Mouse (Mus musculus): ENCODE data around the gene Lrp1. TPM values are rescaled to one million over a fixed set of nuclear protein-coding genes. Genes with fewer than 3 reads are reported as not detected.

Lrp1 gene
- polyA plus RNA-seq, 1 experiment from 2014 or later, result 23.2 TPM

GRCm38 (mm10) chr10:127622057-127622392, 1.1 kb upstream of the Lrp1 start:
- peak overlapping the region; percentile 72 for H3K4me2 ChIP-seq
- peaks cover 58% of the 10 kb centered on the region for H3K27me3 ChIP-seq
- no peaks in the 10 kb centered on the region for H3K9me3 ChIP-seq (replicated peaks)
- 2% methylated on average over 13 of the region's 13 CpGs for WGBS (ENCODE audit: insufficient replicate concordance)
- H3K9ac ChIP-seq, result no peak overlapping the region
- no peaks in the 10 kb centered on the region for H3K36me3 ChIP-seq (replicated peaks)
- ATAC-seq (ENCODE audit: insufficient read depth), result peak; percentile 49
- peak overlapping the region; percentile 57 for H3K4me3 ChIP-seq (replicated peaks)
- H3K4me1 ChIP-seq (replicated peaks), result peaks cover 20% of the 10 kb centered on the region
- H3K27ac ChIP-seq (replicated peaks), result peak overlapping the region; percentile 89

DNA sequence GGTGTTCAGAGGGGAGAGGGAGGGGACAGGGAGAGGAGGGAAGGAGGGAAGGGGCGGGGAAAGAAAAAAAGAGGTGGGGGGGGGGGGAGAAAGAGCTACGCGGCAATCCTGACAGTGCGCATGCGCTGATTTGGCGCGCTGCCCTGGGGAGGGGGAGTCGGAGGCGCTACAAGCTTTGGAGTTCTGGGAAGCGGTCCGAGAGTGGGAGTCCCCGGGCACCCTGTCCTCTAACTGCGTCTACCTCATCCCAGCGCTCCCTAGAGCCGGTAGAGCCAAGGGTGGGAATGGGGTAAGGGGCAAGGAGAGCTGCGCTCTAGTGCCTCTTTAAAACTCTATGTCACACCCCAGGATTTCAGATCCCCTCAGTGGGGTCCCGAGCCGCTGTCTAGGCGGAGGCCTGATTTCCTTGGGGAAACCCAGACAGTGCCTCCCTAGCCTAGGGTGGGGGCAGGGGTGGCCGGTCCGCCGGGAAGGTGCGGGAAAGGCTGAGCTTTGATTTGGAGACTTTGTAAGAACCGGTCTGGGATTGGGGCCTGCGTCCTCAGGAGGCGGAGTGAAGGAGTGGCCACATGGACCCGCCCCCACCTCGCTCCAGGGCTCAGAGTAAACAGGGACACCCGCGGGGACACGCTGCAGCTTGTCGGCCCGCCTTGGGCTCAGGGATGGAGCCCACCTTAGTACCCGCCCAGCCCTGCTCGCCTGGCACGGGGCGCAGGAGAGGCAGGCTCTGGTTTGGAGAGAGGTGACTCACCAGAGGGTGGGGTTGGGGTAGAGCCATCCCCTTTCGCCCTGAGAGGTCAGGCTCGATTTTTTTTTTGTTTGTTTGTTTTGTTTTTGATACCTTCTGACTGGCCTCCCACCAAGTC, 476 bp upstream of the Lrp1 start:
- Histone ChIP-seq H3K9me3 (replicated peaks) (no peaks in the 10 kb centered on the region), H3K4me1 (replicated peaks) (peaks cover 25% of the 10 kb centered on the region), H3K4me3 (replicated peaks) (peak overlapping the region; percentile 57), H3K27me3 (peaks cover 63% of the 10 kb centered on the region), H3K36me3 (replicated peaks) (no peaks in the 10 kb centered on the region), H3K9ac (peak overlapping the region; percentile 37; the same call in 1 of the 2 replicates), H3K27ac (replicated peaks) (peak overlapping the region; percentile 89), H3K4me2 (peak overlapping the region; percentile 72)
- peak; percentile 75 for ATAC-seq (ENCODE audit: insufficient read depth)
- under 1% methylated on average over 33 of the region's 39 CpGs for WGBS (ENCODE audit: insufficient replicate concordance)

GRCm38 (mm10) chr10:127619941-127620405, 975 bp downstream of the Lrp1 start:
- H3K36me3 ChIP-seq (replicated peaks), result no peaks in the 10 kb centered on the region
- peak overlapping the region; percentile 71 for H3K27ac ChIP-seq (replicated peaks)
- H3K27me3 ChIP-seq, result peaks cover 72% of the 10 kb centered on the region
- peak overlapping the region; percentile 42; the same call in 1 of the 2 replicates for H3K9ac ChIP-seq
- peak overlapping the region; percentile 72 for H3K4me2 ChIP-seq
- H3K4me3 ChIP-seq (replicated peaks), result peak overlapping the region; percentile 57
- H3K4me1 ChIP-seq (replicated peaks), result peaks cover 39% of the 10 kb centered on the region
- 13% methylated on average over 12 of the region's 12 CpGs for WGBS (ENCODE audit: insufficient replicate concordance)
- ATAC-seq (ENCODE audit: insufficient read depth), result no peak
- H3K9me3 ChIP-seq (replicated peaks), result no peaks in the 10 kb centered on the region

GRCm38 (mm10) chr10:127619119-127619721, 1.7 kb downstream of the Lrp1 start:
- peak overlapping the region; percentile 42; the same call in 1 of the 2 replicates for H3K9ac ChIP-seq
- peak overlapping the region; percentile 71 for H3K27ac ChIP-seq (replicated peaks)
- H3K4me2 ChIP-seq, result peak overlapping the region; percentile 72
- no peaks in the 10 kb centered on the region for H3K36me3 ChIP-seq (replicated peaks)
- 19% methylated on average over 8 of the region's 8 CpGs for WGBS (ENCODE audit: insufficient replicate concordance)
- no peak for ATAC-seq (ENCODE audit: insufficient read depth)
- peak overlapping the region; percentile 57 for H3K4me3 ChIP-seq (replicated peaks)
- H3K4me1 ChIP-seq (replicated peaks), result peaks cover 46% of the 10 kb centered on the region
- H3K9me3 ChIP-seq (replicated peaks), result no peaks in the 10 kb centered on the region
- peaks cover 72% of the 10 kb centered on the region for H3K27me3 ChIP-seq

- Histone ChIP-seq H3K4me3 (replicated peaks) (0 out of 2 replicates have a peak overlapping the region, but pooled peaks have one; percentile 57), H3K36me3 (replicated peaks) (no peaks in the 10 kb centered on the region), H3K4me2 (peak overlapping the region; percentile 72), H3K27me3 (peaks cover 72% of the 10 kb centered on the region), H3K27ac (replicated peaks) (no peak overlapping the region), H3K9me3 (replicated peaks) (no peaks in the 10 kb centered on the region), H3K9ac (no peak overlapping the region), H3K4me1 (replicated peaks) (peaks cover 54% of the 10 kb centered on the region)
- ATAC-seq (ENCODE audit: insufficient read depth), result no peak
- WGBS (ENCODE audit: insufficient replicate concordance), result 19% methylated on average over 6 of the region's 6 CpGs
These were observed 2.8 kb downstream of the Lrp1 start for GRCm38 (mm10) chr10:127618173-127618572.

GRCm38 (mm10) chr10:127617294-127617693, 3.7 kb downstream of the Lrp1 start:
- Histone ChIP-seq H3K9ac (no peak overlapping the region), H3K9me3 (replicated peaks) (no peaks in the 10 kb centered on the region), H3K4me3 (replicated peaks) (no peak overlapping the region), H3K36me3 (replicated peaks) (no peaks in the 10 kb centered on the region), H3K27ac (replicated peaks) (peak overlapping the region; percentile 33; the same call in 1 of the 2 replicates), H3K4me1 (replicated peaks) (peaks cover 60% of the 10 kb centered on the region), H3K4me2 (peak overlapping the region; percentile 6; the same call in 1 of the 2 replicates), H3K27me3 (peaks cover 71% of the 10 kb centered on the region)
- 32% methylated on average over 4 of the region's 4 CpGs for WGBS (ENCODE audit: insufficient replicate concordance)
- ATAC-seq (ENCODE audit: insufficient read depth), result no peak

- no peak overlapping the region for H3K4me3 ChIP-seq (replicated peaks)
- peak overlapping the region; percentile 46; the same call in 1 of the 2 replicates for H3K27ac ChIP-seq (replicated peaks)
- H3K27me3 ChIP-seq, result peaks cover 61% of the 10 kb centered on the region
- H3K36me3 ChIP-seq (replicated peaks), result 0 out of 2 replicates have a peak, but pooled peaks cover 5% of the 10 kb centered on the region
- WGBS (ENCODE audit: insufficient replicate concordance), result 47% methylated on average over 7 of the region's 7 CpGs
- no peak for ATAC-seq (ENCODE audit: insufficient read depth)
- no peaks in the 10 kb centered on the region for H3K9me3 ChIP-seq (replicated peaks)
- H3K4me1 ChIP-seq (replicated peaks), result peaks cover 65% of the 10 kb centered on the region
- H3K9ac ChIP-seq, result no peak overlapping the region
- 0 out of 2 replicates have a peak overlapping the region, but pooled peaks have one; percentile 4 for H3K4me2 ChIP-seq
These were observed 4.7 kb downstream of the Lrp1 start for GRCm38 (mm10) chr10:127616261-127616679.

DNA sequence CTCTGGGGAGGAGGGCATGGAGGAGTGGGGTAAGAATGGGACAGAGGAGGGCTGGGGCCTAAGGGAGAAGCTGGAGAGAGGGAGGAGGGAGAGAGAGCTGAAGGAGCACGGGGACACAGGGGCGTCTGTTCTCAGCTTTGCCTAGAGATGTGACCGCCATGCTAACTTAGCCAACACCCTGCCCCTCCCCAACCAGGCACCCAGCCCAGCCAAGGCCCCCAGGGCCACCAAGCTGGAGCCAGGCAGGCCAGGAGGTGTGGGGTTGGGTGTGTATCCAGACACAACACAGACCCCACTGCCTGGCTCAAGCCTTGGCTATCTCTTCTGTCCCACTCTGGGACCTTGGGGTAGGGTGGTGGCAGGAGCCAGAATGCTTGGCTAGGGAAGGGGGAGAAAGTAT, 5.4 kb downstream of the Lrp1 start:
- Histone ChIP-seq H3K9me3 (replicated peaks) (no peaks in the 10 kb centered on the region), H3K9ac (no peak overlapping the region), H3K4me2 (no peak overlapping the region), H3K4me1 (replicated peaks) (peaks cover 66% of the 10 kb centered on the region), H3K36me3 (replicated peaks) (0 out of 2 replicates have a peak, but pooled peaks cover 8% of the 10 kb centered on the region), H3K27me3 (peaks cover 54% of the 10 kb centered on the region), H3K27ac (replicated peaks) (peak overlapping the region; percentile 46), H3K4me3 (replicated peaks) (no peak overlapping the region)
- WGBS (ENCODE audit: insufficient replicate concordance), result 51% methylated on average over 3 of the region's 3 CpGs
- no peak for ATAC-seq (ENCODE audit: insufficient read depth)

DNA sequence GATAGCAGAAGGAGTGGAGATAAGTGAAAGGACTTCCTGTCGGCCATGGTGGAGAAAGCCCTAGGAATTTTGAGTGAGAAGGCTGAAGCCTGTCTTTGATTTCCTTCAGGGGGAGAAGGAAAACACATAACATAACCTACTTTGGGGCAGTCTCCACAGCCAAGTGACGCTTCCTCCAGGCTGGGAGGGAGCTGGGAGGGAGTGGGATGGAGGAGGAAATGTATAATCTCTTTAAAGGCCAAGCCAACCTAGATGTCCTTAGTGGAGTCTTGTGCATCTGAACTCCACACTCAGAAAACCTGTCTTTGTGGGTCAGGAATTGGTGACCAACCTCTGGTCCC, 5.9 kb downstream of the Lrp1 start:
- Histone ChIP-seq H3K4me1 (replicated peaks) (peaks cover 66% of the 10 kb centered on the region), H3K9me3 (replicated peaks) (no peaks in the 10 kb centered on the region), H3K4me3 (replicated peaks) (no peak overlapping the region), H3K4me2 (no peak overlapping the region), H3K9ac (no peak overlapping the region), H3K27me3 (peaks cover 48% of the 10 kb centered on the region), H3K27ac (replicated peaks) (peak overlapping the region; percentile 46; the same call in 1 of the 2 replicates), H3K36me3 (replicated peaks) (0 out of 2 replicates have a peak, but pooled peaks cover 11% of the 10 kb centered on the region)
- ATAC-seq (ENCODE audit: insufficient read depth), result no peak
- 35% methylated on average over 2 of the region's 2 CpGs for whole genome bisulfite sequencing (ENCODE audit: insufficient replicate concordance)

- H3K9me3 ChIP-seq (replicated peaks), result no peaks in the 10 kb centered on the region
- 0 out of 2 replicates have a peak, but pooled peaks cover 11% of the 10 kb centered on the region for H3K36me3 ChIP-seq (replicated peaks)
- no peak overlapping the region for H3K4me3 ChIP-seq (replicated peaks)
- 30% methylated on average over 12 of the region's 12 CpGs for WGBS (ENCODE audit: insufficient replicate concordance)
- peak overlapping the region; percentile 46; the same call in 1 of the 2 replicates for H3K27ac ChIP-seq (replicated peaks)
- no peak overlapping the region for H3K9ac ChIP-seq
- no peak for ATAC-seq (ENCODE audit: insufficient read depth)
- H3K4me1 ChIP-seq (replicated peaks), result peaks cover 66% of the 10 kb centered on the region
- H3K4me2 ChIP-seq, result no peak overlapping the region
- peaks cover 43% of the 10 kb centered on the region for H3K27me3 ChIP-seq
These were observed 6.5 kb downstream of the Lrp1 start for GRCm38 (mm10) chr10:127614236-127615033.

Data from liver, embryonic 15.5 days (tissue).